In genomic region chr4:148649309-148649708, GRCm38 (mm10) we compare ENCODE assay signal across 1 mouse cellular context.
TF ChIP-seq lines count a peak whose summit lies in the region.

No protein-coding gene starts in this region.

TF ChIP-seq in CH12.LX, 34 proteins besides CTCF, POLR2A, EP300 and RAD21 (continued from another document):
- TF ChIP-seq KAT2A (IDR thresholded peaks at IDR 0.05; ENCODE audit: insufficient replicate concordance, low read length) (no peak), USF1 (IDR thresholded peaks at IDR 0.05; ENCODE audit: low read depth, low read length) (no peak)
